Mouse (Mus musculus) brain, embryonic 18.5 days (tissue): ENCODE measurements around the gene Rhag.

Experiments used
- DNase-seq: peaks from one replicate; pipeline ENCODE4 v3.0.0-alpha.2; 2012; ENCODE audit warnings: low read depth, low spot score

Gene Rhag

GRCm38 (mm10) chr17:40810934-40811333 is at the start of gene Rhag:
Rhag (plus strand) TSS chr17:40811126.
- DNase-seq = no peak

DNA sequence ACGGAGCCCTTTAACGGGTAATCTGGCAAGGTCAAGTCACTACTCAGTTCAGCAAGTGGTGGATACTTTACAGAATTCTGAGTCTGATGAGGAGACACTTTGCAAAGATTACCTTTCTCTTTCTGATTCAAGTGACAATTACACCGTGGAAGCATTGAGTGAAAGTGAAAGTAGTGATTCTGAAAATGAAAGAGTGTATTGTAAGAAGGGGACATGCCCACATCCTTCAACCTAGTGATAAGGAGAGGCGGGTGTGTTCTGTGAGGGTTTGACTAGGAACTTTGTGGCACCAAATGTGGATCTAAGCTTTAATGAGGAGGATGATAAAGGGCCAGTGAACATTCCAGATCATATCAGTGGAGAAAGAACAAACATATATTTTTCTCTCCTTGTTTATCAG is 47.3 kb upstream of the Rhag start:
- DNase-seq = no peak

- no peak for DNase-seq
Observed at GRCm38 (mm10) chr17:40767120-40767519, 43.8 kb upstream of the Rhag start.

- no peak for DNase-seq
Observed at GRCm38 (mm10) chr17:40789877-40790276, 21.0 kb upstream of the Rhag start.

DNA sequence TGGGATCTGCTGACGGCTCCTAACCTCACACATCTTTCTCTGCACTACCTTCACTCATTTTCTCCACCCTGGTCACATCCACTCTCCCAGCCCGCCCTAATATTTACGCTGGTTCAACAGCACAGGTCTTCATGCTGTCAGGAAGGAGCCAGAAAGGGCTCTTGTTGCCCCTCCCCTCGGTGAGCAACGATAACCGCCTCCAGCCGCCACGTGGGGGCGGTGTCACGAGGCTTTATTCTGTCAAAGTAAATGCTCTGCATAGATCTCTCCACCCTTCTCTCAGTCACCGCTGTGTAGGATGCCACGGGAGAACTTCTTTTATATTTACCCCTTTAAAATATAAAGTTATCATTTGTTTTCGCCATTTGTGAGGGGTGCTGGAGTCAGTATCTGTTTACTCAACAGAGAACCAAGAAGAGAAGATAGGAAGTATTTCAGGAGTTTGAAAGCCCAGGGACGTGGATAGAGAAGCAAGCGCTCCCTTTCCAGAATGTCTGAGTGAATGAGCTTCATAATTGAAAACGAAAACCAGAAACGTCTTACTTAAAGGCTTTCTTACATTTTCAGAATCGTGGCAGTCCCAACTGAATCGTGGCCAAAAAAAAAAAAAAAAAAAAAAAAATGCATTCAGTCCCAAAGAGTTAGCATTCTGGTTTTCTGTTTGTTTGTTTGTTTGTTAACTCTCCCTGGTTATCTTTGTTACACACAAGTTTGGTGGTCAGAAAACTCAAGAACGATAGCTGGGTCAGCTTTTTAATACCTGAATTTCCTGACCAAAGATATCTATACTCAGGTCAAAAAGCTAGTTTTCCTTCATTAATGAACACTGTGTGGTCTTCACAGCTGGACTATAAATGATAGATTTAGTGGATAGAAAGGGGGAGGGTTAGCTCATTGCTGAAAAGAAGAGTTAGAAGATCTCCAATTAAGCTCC is 16.7 kb upstream of the Rhag start:
- no peak for DNase-seq

DNA sequence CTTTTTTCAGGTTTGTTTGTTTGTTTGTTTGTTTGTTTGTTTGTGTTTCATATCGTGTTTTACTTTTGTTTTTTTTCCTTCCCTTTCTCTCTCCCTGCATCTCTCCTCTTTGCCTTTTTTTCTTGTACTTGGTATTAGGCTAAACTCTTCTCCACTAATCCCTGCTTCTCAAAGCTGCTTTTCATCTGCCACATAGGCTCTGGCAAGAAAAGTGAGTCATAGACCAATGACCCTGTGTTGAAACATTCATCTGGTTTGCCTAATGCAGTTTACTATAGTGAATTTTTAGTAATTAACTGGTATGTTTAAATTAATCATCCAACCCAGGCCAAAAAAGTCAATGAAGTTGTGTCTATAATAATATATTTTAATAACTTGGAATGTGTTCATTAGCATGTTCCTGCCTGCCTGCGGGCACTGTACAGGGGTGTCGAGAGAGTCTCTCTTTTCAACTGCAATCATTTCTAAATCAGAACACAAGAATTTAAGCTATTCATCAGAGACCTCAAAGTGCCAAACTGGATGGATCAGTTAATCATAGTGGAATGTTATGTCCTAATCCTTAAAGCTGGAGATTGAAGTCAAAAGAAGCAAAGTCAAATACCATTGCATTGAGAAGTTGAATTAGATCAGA is 8.1 kb upstream of the Rhag start:
- DNase-seq = no peak

DNA sequence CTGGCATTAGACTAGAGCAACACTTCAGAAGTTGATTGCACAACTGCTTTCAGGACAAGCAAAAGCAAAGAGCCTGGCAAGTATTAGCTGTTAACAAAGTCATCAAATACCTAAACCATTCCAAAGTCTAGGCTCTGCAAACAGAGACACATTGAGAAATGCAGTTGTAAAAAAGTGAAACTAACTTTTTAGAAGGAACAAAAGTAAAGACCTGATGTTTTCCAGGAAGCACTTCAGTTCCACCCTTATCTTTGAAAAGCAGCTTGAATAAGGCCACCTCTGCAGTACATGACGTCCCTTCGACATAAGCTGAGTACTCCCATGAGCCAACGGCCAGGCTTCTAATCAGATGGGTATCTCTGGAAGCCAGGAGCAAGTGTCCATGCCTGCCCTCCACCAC is 4.4 kb upstream of the Rhag start:
- no peak for DNase-seq

DNA sequence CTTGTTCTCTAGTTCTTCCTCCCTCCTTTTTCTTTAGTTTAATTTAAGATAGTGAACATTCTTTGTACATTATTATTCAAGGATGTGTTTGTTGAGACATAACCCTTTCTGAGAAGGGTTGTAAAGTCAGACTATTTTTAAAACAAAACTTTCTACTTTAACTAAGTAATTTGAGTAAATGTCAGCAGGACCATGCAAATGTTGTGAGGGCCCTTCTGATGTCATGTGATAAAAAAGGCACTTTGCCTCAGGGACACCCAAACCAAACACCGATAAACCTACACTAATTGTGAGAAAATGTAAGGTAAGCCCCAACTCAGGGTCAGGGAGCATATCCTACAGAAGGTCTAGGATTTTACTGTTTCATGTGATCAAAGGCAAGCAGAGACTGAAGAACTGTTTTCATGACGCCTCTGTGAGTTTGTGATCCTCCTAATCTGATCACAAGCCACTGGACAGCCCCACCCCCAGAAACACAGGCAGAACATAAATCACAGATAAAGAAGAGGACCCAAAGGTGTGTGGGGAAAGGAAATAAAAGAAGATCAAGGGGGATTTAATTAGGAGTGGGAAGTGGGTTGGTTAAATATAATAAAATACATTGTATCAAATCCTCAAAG is 3.9 kb upstream of the Rhag start, which contains the start of gene Crisp2:
TSS of gene Crisp2 (minus strand) at position 51 of the 620 bp plus-strand sequence.
- no peak for DNase-seq

- no peak for DNase-seq
Observed at GRCm38 (mm10) chr17:40808071-40808470, 2.9 kb upstream of the Rhag start.

DNA sequence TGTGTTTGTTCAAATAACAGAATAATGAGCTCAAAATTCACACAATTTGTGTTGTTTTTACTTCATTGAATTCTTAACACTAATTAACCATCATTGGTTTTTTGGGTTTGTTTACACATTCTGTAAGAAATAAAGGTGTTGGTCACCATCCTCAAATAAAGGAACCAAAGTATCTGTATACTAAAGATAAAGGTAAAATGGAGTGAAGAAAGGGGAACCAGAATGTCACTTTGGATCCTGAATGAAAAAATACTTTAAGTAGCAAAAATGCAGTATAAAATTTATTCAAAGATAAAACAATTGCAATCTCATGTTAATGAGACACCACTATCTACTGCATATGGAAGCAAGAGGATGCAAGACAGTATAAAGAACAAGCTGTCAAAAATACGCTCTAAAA is 634 bp downstream of the Rhag start:
- DNase-seq = no peak

GRCm38 (mm10) chr17:40812259-40812658 is 1.3 kb downstream of the Rhag start:
- DNase-seq = no peak

DNA sequence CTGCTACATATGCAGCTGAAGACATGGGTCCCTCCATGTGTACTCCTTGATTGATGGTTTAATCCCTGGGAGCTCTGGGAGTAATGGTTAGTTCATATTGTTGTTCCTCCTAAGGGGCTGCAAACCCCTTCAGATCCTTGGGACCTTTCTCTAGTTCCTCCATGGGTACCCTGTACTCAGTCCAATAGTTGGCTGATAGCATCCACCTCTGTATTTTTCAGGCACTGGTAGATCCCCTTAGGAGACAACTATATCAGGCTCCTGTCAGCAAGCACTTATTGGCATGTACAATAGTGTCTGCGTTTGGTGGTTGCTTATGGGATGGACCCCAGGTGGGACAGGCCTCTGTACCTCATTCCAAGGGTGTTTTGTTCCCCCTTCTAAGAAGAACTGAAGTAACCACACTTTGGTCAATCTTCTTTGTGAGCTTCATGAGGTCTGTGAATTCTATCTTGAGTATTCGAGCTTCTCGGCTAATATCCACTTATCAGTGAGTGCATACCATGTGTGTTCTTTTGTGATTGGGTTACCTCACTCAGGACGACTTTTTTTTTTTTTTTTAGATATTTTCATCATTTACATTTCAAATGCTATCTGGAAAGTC is 6.5 kb downstream of the Rhag start:
- no peak for DNase-seq

DNA sequence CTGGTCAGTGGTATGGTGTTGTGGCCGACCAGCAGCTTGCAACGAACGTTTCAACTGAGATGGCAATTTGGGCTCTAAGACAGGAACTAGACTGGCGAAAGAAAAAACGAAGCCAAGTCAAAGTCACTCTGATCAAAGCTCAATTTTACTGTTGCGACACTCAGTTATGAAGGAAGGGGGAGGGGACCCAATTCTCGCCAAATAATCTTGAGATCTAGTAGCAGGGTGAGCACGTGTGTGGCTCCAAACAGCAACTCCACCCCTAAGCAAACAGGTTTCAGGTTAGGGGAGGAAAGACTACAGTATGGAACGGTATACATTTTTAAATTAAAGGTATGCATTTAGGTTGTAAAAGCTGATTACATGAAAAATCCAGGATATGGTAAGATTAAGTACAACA is 10.6 kb downstream of the Rhag start:
- DNase-seq = no peak

DNA sequence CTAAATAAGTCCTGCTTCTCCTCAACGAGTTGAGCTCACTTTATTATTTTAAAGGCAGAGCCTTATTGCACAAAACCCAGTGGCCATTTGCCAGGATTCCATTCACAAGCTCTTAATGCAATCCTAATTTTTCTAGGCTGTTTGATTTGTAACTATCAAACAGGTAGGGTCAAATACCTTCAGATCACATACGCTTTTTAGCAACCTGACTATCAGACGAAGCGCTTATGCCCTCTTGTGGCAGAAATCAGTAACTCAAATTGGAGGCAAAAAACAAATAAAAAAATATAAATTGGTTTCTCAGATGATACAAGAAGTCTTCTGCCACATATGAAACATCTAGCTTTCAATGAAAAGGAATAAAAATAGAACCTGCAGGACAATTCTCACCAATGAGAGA is 12.9 kb downstream of the Rhag start:
- peak; percentile 2 for DNase-seq

DNA sequence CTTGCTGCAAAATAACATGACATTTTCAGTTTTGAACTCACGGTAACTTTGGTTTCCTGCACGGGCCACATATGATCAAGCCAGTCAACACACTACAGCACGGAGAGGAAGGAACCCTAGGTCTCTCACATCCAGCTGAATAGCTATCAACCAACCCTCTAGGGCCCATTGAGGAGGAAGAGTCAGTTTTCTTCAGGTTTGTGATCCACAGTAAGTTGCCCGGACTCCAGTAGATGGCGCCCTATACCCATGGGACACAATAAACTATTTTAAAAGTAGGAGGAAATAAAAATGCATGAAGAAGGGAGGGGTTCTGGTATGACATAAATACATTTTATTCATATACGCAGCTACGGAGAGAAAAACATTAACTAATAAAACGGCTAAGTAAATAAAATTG is 13.6 kb downstream of the Rhag start:
- DNase-seq = no peak

- no peak for DNase-seq
Observed at GRCm38 (mm10) chr17:40831870-40832269, 20.9 kb downstream of the Rhag start.

- DNase-seq = peak; percentile 2
Observed at GRCm38 (mm10) chr17:40837308-40837707, 26.4 kb downstream of the Rhag start.

DNA sequence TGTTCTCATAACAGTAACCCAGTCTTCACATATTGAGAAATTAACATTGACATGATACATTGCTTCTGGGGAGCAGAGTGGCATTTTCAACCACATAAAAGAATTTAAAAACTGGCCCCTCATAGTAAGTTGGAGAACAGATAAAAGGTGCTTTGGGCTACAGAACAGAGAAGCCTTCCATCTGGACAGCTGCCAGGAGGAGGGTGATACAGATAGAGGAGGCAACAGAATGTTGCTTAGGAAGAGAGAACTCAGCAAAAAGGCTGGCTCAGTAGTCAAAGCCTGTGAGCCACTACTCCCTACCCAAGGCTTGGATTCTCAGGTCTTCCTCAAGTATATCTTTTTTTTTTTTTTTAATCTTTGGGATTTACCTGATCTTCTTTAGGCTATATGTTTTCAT is 44.1 kb downstream of the Rhag start:
- DNase-seq = no peak

GRCm38 (mm10) chr17:40868952-40869747 is 58.2 kb downstream of the Rhag start:
- no peak for DNase-seq

- no peak for DNase-seq
Observed at GRCm38 (mm10) chr17:40872626-40873025, 61.7 kb downstream of the Rhag start.

DNA sequence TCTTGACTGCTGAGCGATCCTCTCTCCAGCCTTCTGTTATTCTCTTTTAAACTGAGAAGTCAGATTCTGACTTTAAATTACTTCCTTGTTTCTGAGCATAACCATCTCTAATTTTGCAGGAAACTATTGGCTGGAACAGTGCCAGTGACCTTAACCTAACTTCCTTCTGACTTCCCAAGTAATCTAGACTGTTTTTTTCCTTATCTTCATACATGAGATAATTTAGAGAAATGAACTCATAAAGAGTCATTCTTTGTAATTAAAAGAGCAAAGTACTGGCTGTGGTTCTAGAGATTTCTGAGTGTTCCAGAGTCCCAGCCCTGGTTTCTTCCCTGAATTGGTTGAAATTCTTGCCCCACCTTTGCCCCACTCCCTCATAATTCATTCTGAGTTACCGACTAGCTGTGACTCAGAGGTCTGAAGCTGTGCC is 62.7 kb downstream of the Rhag start:
- DNase-seq = no peak
